ENCODE assay signal across 8 mouse cellular contexts in genomic region chr17:79895911-79896423, GRCm38 (mm10). TPM values are rescaled to one million over a fixed set of nuclear protein-coding genes. Genes with fewer than 3 reads are reported as not detected.
DNase-seq lines count a peak whose midpoint lies in the region; ATAC-seq and TF ChIP-seq lines count a peak whose summit lies in the region.

Atl2 (minus strand) TSS chr17:79896123.

- no peak for TF ChIP-seq RAD21 in CH12.LX (IDR thresholded peaks at IDR 0.05; ENCODE audit: low read depth, low read length)

- H3K79me2 ChIP-seq in CH12.LX (replicated peaks; ENCODE audit: control insufficient read depth, extremely low read depth, insufficient read depth, poor library complexity, severe bottlenecking): peaks cover 41% of the 10 kb centered on the region

- DNase-seq in CH12.LX (ENCODE audit: extremely low read depth): peak; percentile 92
- peak; percentile 91 for DNase-seq in c-Kit-positive CD71-positive TER-119-negative erythroid progenitor cells, embryonic 14.5 days (ENCODE audit: low read depth)
- peak; percentile 96 for DNase-seq in heart, postnatal 0 days (ENCODE audit: low spot score)
- peak; percentile 96 to 97 for DNase-seq in kidney, postnatal 4 days

- peak within 1 kb of the TSS; percentile 81 to 97 (median 90) for H3K4me3 ChIP-seq in CH12.LX (replicated peaks in 1 of 3; ENCODE audit: low read depth in 2 of 3, low read length in 2 of 3, poor library complexity in 1 of 3)
- peak within 1 kb of the TSS; percentile 96 for H3K4me3 ChIP-seq in forebrain, embryonic 12.5 days (replicated peaks)
- peak within 1 kb of the TSS; percentile 87 for H3K4me3 ChIP-seq in heart, postnatal 0 days (ENCODE audit: low read depth, low read length)
- peak within 1 kb of the TSS; percentile 76 for H3K4me3 ChIP-seq in liver, embryonic 16.5 days (ENCODE audit: low read depth, low read length)
- H3K4me3 ChIP-seq in neural tube, embryonic 13.5 days: peak within 1 kb of the TSS; percentile 94
- peak within 1 kb of the TSS; percentile 99 for H3K4me3 ChIP-seq in testis, adult 2 months (ENCODE audit: control insufficient read depth, low read depth, low read length)

- peaks cover 15% of the 10 kb centered on the region for H3K27me3 ChIP-seq in CH12.LX (replicated peaks)
- peaks cover 20% of the 10 kb centered on the region for H3K27me3 ChIP-seq in forebrain, embryonic 12.5 days
- H3K27me3 ChIP-seq in heart, postnatal 0 days (ENCODE audit: control insufficient read depth, insufficient read depth, low read length): peaks cover 7% of the 10 kb centered on the region; the same call in 1 of the 2 replicates
- peaks cover 16% of the 10 kb centered on the region for H3K27me3 ChIP-seq in liver, embryonic 16.5 days (ENCODE audit: control insufficient read depth, insufficient read depth, low read depth, low read length)
- peaks cover 27% of the 10 kb centered on the region for H3K27me3 ChIP-seq in neural tube, embryonic 13.5 days
- no peaks in the 10 kb centered on the region for H3K27me3 ChIP-seq in testis, adult 2 months (ENCODE audit: control insufficient read depth, insufficient read depth, low read length)

- no peak for TF ChIP-seq EP300 in CH12.LX (IDR thresholded peaks at IDR 0.05; ENCODE audit: low read length)
- TF ChIP-seq EP300 in heart, postnatal 0 days (IDR thresholded peaks at IDR 0.05; ENCODE audit: low read depth): 0 out of 2 replicates have a peak, but pooled peaks have one; percentile 31

- in situ Hi-C loops in CH12.LX (cut with MboI; ENCODE audit: low pct_ligation_motif_present, low pct_unique_long_range_greater_than_20kb, low sequenced_read_pairs): loop anchor here (5.0 to 25.0 kb wide), 2 partner anchors 86 to 291 kb away; no protein-coding TSS in a partner anchor

- H3K4me1 ChIP-seq in CH12.LX (ENCODE audit: control insufficient read depth in 1 of 2, insufficient read depth in 2 of 2): peaks cover 4 to 42% of the 10 kb centered on the region in 2 experiments; a peak in 3 of 4 replicates
- peaks cover 31% of the 10 kb centered on the region for H3K4me1 ChIP-seq in forebrain, embryonic 12.5 days
- peaks cover 14% of the 10 kb centered on the region for H3K4me1 ChIP-seq in heart, postnatal 0 days (ENCODE audit: control insufficient read depth, insufficient read depth)
- H3K4me1 ChIP-seq in liver, embryonic 16.5 days (ENCODE audit: control insufficient read depth, low read depth, low read length): peaks cover 39% of the 10 kb centered on the region
- peaks cover 32% of the 10 kb centered on the region for H3K4me1 ChIP-seq in neural tube, embryonic 13.5 days (replicated peaks)
- H3K4me1 ChIP-seq in testis, adult 2 months (ENCODE audit: control insufficient read depth, insufficient read depth, low read length): peaks cover 7% of the 10 kb centered on the region

- dilution Hi-C loops in CH12.LX (cut with MboI; ENCODE audit: extremely low pct_ligation_motif_present, extremely low pct_unique_long_range_greater_than_20kb, low sequenced_read_pairs): no loop called here

- peak; percentile 91 for TF ChIP-seq POLR2A in CH12.LX (IDR thresholded peaks at IDR 0.05; ENCODE audit: low read depth, low read length)
- peak; percentile 85 for TF ChIP-seq POLR2A in testis, adult 2 months (IDR thresholded peaks at IDR 0.05; ENCODE audit: control insufficient read depth, low read depth, low read length)

- H3K9ac ChIP-seq in CH12.LX (ENCODE audit: insufficient read depth, low read depth): peak within 1 kb of the TSS; percentile 76
- H3K9ac ChIP-seq in forebrain, embryonic 12.5 days: peak within 1 kb of the TSS; percentile 97
- peak within 1 kb of the TSS; percentile 92 for H3K9ac ChIP-seq in heart, postnatal 0 days (replicated peaks; ENCODE audit: low read depth, low read length)
- peak within 1 kb of the TSS; percentile 99 for H3K9ac ChIP-seq in liver, embryonic 16.5 days (ENCODE audit: low read depth, low read length)
- H3K9ac ChIP-seq in neural tube, embryonic 13.5 days: peak within 1 kb of the TSS; percentile 94

- peak within 1 kb of the TSS; percentile 63 for H3K27ac ChIP-seq in CH12.LX (ENCODE audit: insufficient read depth, low read depth)
- H3K27ac ChIP-seq in forebrain, embryonic 12.5 days: peak within 1 kb of the TSS; percentile 93
- H3K27ac ChIP-seq in heart, postnatal 0 days (ENCODE audit: low read depth): peak within 1 kb of the TSS; percentile 99
- peak within 1 kb of the TSS; percentile 96 for H3K27ac ChIP-seq in liver, embryonic 16.5 days (ENCODE audit: low read length)
- H3K27ac ChIP-seq in neural tube, embryonic 13.5 days (replicated peaks): peak within 1 kb of the TSS; percentile 95
- H3K27ac ChIP-seq in testis, adult 2 months (ENCODE audit: control insufficient read depth, insufficient read depth, low read depth, low read length): peak within 1 kb of the TSS; percentile 97

- no peak for TF ChIP-seq CTCF in CH12.LX (conservative IDR thresholded peaks at IDR 0.05 in 1 of 2, IDR thresholded peaks at IDR 0.05 in 1 of 2; ENCODE audit: low read depth in 2 of 2, low read length in 2 of 2)
- no peak for TF ChIP-seq CTCF in heart, postnatal 0 days (IDR thresholded peaks at IDR 0.05; ENCODE audit: low read depth)
- no peak for TF ChIP-seq CTCF in testis, adult 2 months (IDR thresholded peaks at IDR 0.05; ENCODE audit: control insufficient read depth, insufficient read depth, insufficient replicate concordance, low read depth, low read length)

- no peaks in the 10 kb centered on the region for H3K9me3 ChIP-seq in CH12.LX (replicated peaks; ENCODE audit: low read length)
- H3K9me3 ChIP-seq in forebrain, embryonic 12.5 days: no peaks in the 10 kb centered on the region
- H3K9me3 ChIP-seq in heart, postnatal 0 days (replicated peaks; ENCODE audit: control insufficient read depth, low read length): no peaks in the 10 kb centered on the region
- no peaks in the 10 kb centered on the region for H3K9me3 ChIP-seq in liver, embryonic 16.5 days (replicated peaks; ENCODE audit: control insufficient read depth, low read length)
- no peaks in the 10 kb centered on the region for H3K9me3 ChIP-seq in neural tube, embryonic 13.5 days

- WGBS in forebrain, embryonic 12.5 days: under 1% methylated on average over 51 of the region's 51 CpGs
- WGBS in heart, postnatal 0 days: under 1% methylated on average over 51 of the region's 51 CpGs
- WGBS in liver, embryonic 16.5 days (ENCODE audit: insufficient replicate concordance): 0% methylated on average over 51 of the region's 51 CpGs
- WGBS in neural tube, embryonic 13.5 days: 0% methylated on average over 50 of the region's 51 CpGs

- ATAC-seq in forebrain, embryonic 12.5 days (ENCODE audit: low FRiP score): peak; percentile 96
- ATAC-seq in heart, postnatal 0 days (ENCODE audit: insufficient read depth, low read depth): peak; percentile 92
- peak; percentile 87 for ATAC-seq in liver, embryonic 16.5 days (ENCODE audit: low read depth)
- peak; percentile 91 for ATAC-seq in neural tube, embryonic 13.5 days (ENCODE audit: low read depth)

- peaks cover 0 to 17% of the 10 kb centered on the region in 2 experiments for H3K36me3 ChIP-seq in CH12.LX (replicated peaks in 1 of 2; ENCODE audit: control insufficient read depth in 1 of 2, insufficient read depth in 1 of 2, low read length in 1 of 2)
- no peaks in the 10 kb centered on the region for H3K36me3 ChIP-seq in forebrain, embryonic 12.5 days (replicated peaks)
- H3K36me3 ChIP-seq in heart, postnatal 0 days (replicated peaks; ENCODE audit: control insufficient read depth, insufficient read depth, low read length): no peaks in the 10 kb centered on the region
- no peaks in the 10 kb centered on the region for H3K36me3 ChIP-seq in liver, embryonic 16.5 days (ENCODE audit: control insufficient read depth, insufficient read depth)
- H3K36me3 ChIP-seq in neural tube, embryonic 13.5 days: no peaks in the 10 kb centered on the region
- H3K36me3 ChIP-seq in testis, adult 2 months (ENCODE audit: control insufficient read depth, insufficient read depth, low read length): no peaks in the 10 kb centered on the region

- peak within 1 kb of the TSS; percentile 59 for H3K4me2 ChIP-seq in CH12.LX (ENCODE audit: insufficient read depth, low read depth, poor library complexity, severe bottlenecking)
- peak within 1 kb of the TSS; percentile 80 for H3K4me2 ChIP-seq in forebrain, embryonic 12.5 days
- peak within 1 kb of the TSS; percentile 82 for H3K4me2 ChIP-seq in heart, postnatal 0 days (ENCODE audit: low read depth, low read length)
- H3K4me2 ChIP-seq in liver, embryonic 16.5 days (ENCODE audit: low read depth, low read length): peak within 1 kb of the TSS; percentile 97
- H3K4me2 ChIP-seq in neural tube, embryonic 13.5 days: peak within 1 kb of the TSS; percentile 68

TF ChIP-seq in CH12.LX, 34 proteins besides CTCF, POLR2A, EP300 and RAD21 (continues in another document):
- peak; percentile 92 for TF ChIP-seq TCF12 (IDR thresholded peaks at IDR 0.05; ENCODE audit: low read depth, low read length)
- TF ChIP-seq USF1 (IDR thresholded peaks at IDR 0.05; ENCODE audit: low read depth, low read length): no peak
- no peak for TF ChIP-seq CHD2 (IDR thresholded peaks at IDR 0.05; ENCODE audit: low read length)
- TF ChIP-seq MXI1 (IDR thresholded peaks at IDR 0.05; ENCODE audit: low read depth, low read length): no peak; the same call in 1 of the 2 replicates
- no peak; the same call in none of the 2 replicates for TF ChIP-seq MAX (IDR thresholded peaks at IDR 0.05; ENCODE audit: low read length)
- 0 out of 2 replicates have a peak, but pooled peaks have one; percentile 48 for TF ChIP-seq UBTF (IDR thresholded peaks at IDR 0.05; ENCODE audit: low read depth, low read length)
- peak; percentile 84; the same call in 1 of the 2 replicates for TF ChIP-seq SIN3A (IDR thresholded peaks at IDR 0.05; ENCODE audit: low read length)
- TF ChIP-seq ZNF384 (IDR thresholded peaks at IDR 0.05; ENCODE audit: low read depth, low read length): no peak
- TF ChIP-seq SMC3 (IDR thresholded peaks at IDR 0.05; ENCODE audit: low read depth, low read length): peak; percentile 23
- no peak for TF ChIP-seq ZC3H11A (IDR thresholded peaks at IDR 0.05; ENCODE audit: low read depth, low read length)
- no peak for TF ChIP-seq ZKSCAN1 (IDR thresholded peaks at IDR 0.05; ENCODE audit: borderline replicate concordance, low read depth, low read length)
- TF ChIP-seq E2F4 (IDR thresholded peaks at IDR 0.05; ENCODE audit: insufficient replicate concordance, low read depth, low read length): no peak
- TF ChIP-seq NRF1 (IDR thresholded peaks at IDR 0.05; ENCODE audit: low read depth, low read length): peak; percentile 66

RNA-seq across cellular contexts. Expression of gene Atl2, which starts in this region (rescaled TPM):
- total RNA-seq in CH12.LX (2012; rRNA removed) (18.0 and 19.5 TPM in 2 replicates), CH12.LX (2014; rRNA removed) (43.3 and 49.2 TPM in 2 replicates)
- polyA plus RNA-seq in CH12.LX (2012; ENCODE audit: insufficient read length, low read depth): 32.4 and 37.1 TPM in 2 replicates
- polyA plus RNA-seq in forebrain, embryonic 12.5 days (2016; fragmentation: Nextera tagmentation; extraction: Ambion mirVana): 38.1 and 39.7 TPM in 2 replicates
- 11.3 and 17.7 TPM in 2 replicates for total RNA-seq in heart, postnatal 0 days (2014; rRNA removed; ENCODE audit: low replicate concordance)
- polyA plus RNA-seq in heart, postnatal 0 days (2015; fragmentation: Nextera tagmentation; extraction: Ambion mirVana): 18.4 and 20.2 TPM in 2 replicates
- polyA plus RNA-seq in liver, embryonic 16.5 days (2015; fragmentation: Nextera tagmentation; extraction: Ambion mirVana): 29.2 and 31.1 TPM in 2 replicates
- polyA plus RNA-seq in neural tube, embryonic 13.5 days (2015; fragmentation: Nextera tagmentation; extraction: Ambion mirVana): 31.5 and 39.6 TPM in 2 replicates
- polyA plus RNA-seq in testis, adult 2 months (2012; rRNA removed): 16.8 and 19.9 TPM in 2 replicates

Comparison
In these comparisons a context has a peak if more than half of its experiments do, and no peak if none do; other contexts are left out.
1. Peak in every context shown above with its lines: DNase-seq, ATAC-seq, H3K4me3 ChIP-seq and H3K27ac ChIP-seq.